Mouse (Mus musculus) liver, embryonic 13.5 days (tissue): Measurements from ENCODE around the gene Magi1. TPM values are rescaled to one million over a fixed set of nuclear protein-coding genes. Genes with fewer than 3 reads are reported as not detected.

Experiments
- ATAC-seq: fragments of 200-750 bp; cut with Nextera tagmentation; 2 replicates; pipeline ENCODE4 v1.8.0; 2017; ENCODE audit warnings: low read depth, mild to moderate bottlenecking, moderate number of reproducible peaks, moderate library complexity
- DNase-seq: peaks from one replicate; pipeline ENCODE4 v3.0.0; 2022
- H3K27ac ChIP-seq: fragments of 300-500 bp; sonication (generic); 2 replicates; pipeline ENCODE4 v1.5.1; 2015; ENCODE audit warnings: moderate library complexity, mild to moderate bottlenecking, inconsistent platforms
- H3K27me3 ChIP-seq: fragments of 300-500 bp; sonication (generic); 2 replicates; pipeline ENCODE4 v1.6.1; 2015; ENCODE audit warnings: mild to moderate bottlenecking, inconsistent platforms
- H3K36me3 ChIP-seq: fragments of 300-500 bp; sonication (generic); 2 replicates; pipeline ENCODE4 v1.6.1; 2015; ENCODE audit warnings: mild to moderate bottlenecking, inconsistent platforms
- H3K4me1 ChIP-seq: fragments of 300-500 bp; sonication (generic); replicated peaks from 2 replicates; pipeline ENCODE4 v1.6.1; 2015; ENCODE audit warnings: inconsistent platforms
- H3K4me2 ChIP-seq: fragments of 300-500 bp; sonication (generic); 2 replicates; pipeline ENCODE4 v1.6.1; 2015; ENCODE audit warnings: inconsistent platforms, mild to moderate bottlenecking, moderate library complexity
- H3K4me3 ChIP-seq: fragments of 300-500 bp; sonication (generic); replicated peaks from 2 replicates; pipeline ENCODE4 v1.5.1; 2015; ENCODE audit warnings: mild to moderate bottlenecking, inconsistent platforms
- H3K9ac ChIP-seq: fragments of 300-500 bp; sonication (generic); 2 replicates; pipeline ENCODE4 v1.6.1; 2015; ENCODE audit warnings: mild to moderate bottlenecking, inconsistent platforms
- H3K9me3 ChIP-seq: fragments of 300-500 bp; sonication (generic); replicated peaks from 2 replicates; pipeline ENCODE4 v1.6.1; 2016; ENCODE audit warnings: inconsistent platforms
- WGBS: fragments of 180-500 bp; shearing (Covaris S2); methylation state at CpG from one replicate; pipeline ENCODE4 v1.1.7; 2015; ENCODE audit not compliant: insufficient replicate concordance; 5-methylcytosine and 5-hydroxymethylcytosine counted together
- polyA plus RNA-seq: library from polyadenylated mRNA; unstranded; fragments of >200 nt; fragmentation: Nextera tagmentation; extraction: Ambion mirVana; gene quantifications from 2 replicates; pipeline ENCODE4 v1.2.1, GENCODE M21; 2015

Magi1 gene
- polyA plus RNA-seq, 1 experiment from 2014 or later: 1.2 TPM

- Histone ChIP-seq H3K4me3 (no peak overlapping the region), H3K4me2 (no peak overlapping the region), H3K27ac (no peak overlapping the region), H3K27me3 (0 out of 2 replicates have a peak, but pooled peaks cover 3% of the 10 kb centered on the region), H3K9ac (no peak overlapping the region), H3K4me1 (peaks cover 11% of the 10 kb centered on the region), H3K9me3 (no peaks in the 10 kb centered on the region), H3K36me3 (no peaks in the 10 kb centered on the region)
- DNase-seq (no peak), ATAC-seq (no peak)
- WGBS: 48% methylated on average over 3 of the region's 3 CpGs
These were observed 106.2 kb downstream of the Magi1 start for GRCm38 (mm10) chr6:94177559-94177958.

- ATAC-seq (no peak), DNase-seq (no peak)
- H3K4me2 ChIP-seq: no peak overlapping the region
- H3K27ac ChIP-seq: no peak overlapping the region
- H3K27me3 ChIP-seq: 0 out of 2 replicates have a peak, but pooled peaks cover 3% of the 10 kb centered on the region
- no peak overlapping the region for H3K9ac ChIP-seq
- H3K36me3 ChIP-seq: no peaks in the 10 kb centered on the region
- no peaks in the 10 kb centered on the region for H3K9me3 ChIP-seq
- WGBS: 29% methylated on average over 4 of the region's 4 CpGs
- H3K4me3 ChIP-seq: no peak overlapping the region
- peaks cover 3% of the 10 kb centered on the region; the same call in 1 of the 2 replicates for H3K4me1 ChIP-seq
These were observed 107.0 kb downstream of the Magi1 start for GRCm38 (mm10) chr6:94176705-94177104.

- no peak overlapping the region for H3K9ac ChIP-seq
- 0 out of 2 replicates have a peak, but pooled peaks cover 3% of the 10 kb centered on the region for H3K27me3 ChIP-seq
- no peak for DNase-seq
- no peak overlapping the region for H3K4me2 ChIP-seq
- no peak for ATAC-seq
- H3K27ac ChIP-seq: no peak overlapping the region
- H3K36me3 ChIP-seq: no peaks in the 10 kb centered on the region
- peaks cover 3% of the 10 kb centered on the region for H3K4me1 ChIP-seq
- WGBS: 30% methylated on average over 8 of the region's 8 CpGs
- no peaks in the 10 kb centered on the region for H3K9me3 ChIP-seq
- no peak overlapping the region for H3K4me3 ChIP-seq
These were observed 112.5 kb downstream of the Magi1 start for GRCm38 (mm10) chr6:94171250-94171649.

DNA sequence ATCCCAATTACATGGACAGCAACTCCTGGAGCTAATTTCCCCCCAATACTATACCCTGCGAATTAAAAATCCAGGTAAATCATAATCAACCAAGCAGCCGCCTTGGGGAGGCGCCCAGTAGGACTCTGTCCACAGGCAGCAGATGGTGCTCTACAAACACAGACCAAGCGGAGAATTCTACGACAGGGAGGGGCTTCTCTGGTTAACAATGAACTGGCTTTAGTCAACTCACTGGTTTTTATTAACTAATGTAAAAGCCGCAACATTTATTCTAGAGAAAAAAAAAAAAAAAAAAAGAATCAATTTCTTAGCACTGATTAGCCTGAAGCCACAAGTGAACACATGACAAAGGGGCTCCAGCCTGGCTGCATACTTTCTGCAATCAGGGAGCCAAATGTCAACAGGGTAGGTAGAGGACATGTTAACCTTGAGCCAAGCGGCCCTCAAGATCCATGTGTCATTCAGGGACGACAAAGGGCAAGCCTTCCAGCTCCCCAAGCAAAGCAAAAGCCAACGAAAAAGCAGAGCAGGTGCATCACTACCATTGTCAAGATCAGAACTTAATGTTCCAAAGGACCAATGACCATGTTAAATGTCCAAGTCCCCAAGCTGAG lies 114.0 kb downstream of the Magi1 start:
- no peaks in the 10 kb centered on the region for H3K36me3 ChIP-seq
- ATAC-seq (no peak), DNase-seq (no peak)
- no peak overlapping the region for H3K4me2 ChIP-seq
- H3K4me1 ChIP-seq: peaks cover 10% of the 10 kb centered on the region
- no peaks in the 10 kb centered on the region for H3K9me3 ChIP-seq
- 0 out of 2 replicates have a peak, but pooled peaks cover 3% of the 10 kb centered on the region for H3K27me3 ChIP-seq
- H3K27ac ChIP-seq: no peak overlapping the region
- no peak overlapping the region for H3K9ac ChIP-seq
- 62% methylated on average over 9 of the region's 9 CpGs for WGBS
- no peak overlapping the region for H3K4me3 ChIP-seq

GRCm38 (mm10) chr6:94165951-94166350 lies 117.8 kb downstream of the Magi1 start:
- Histone ChIP-seq H3K27ac (no peak overlapping the region), H3K4me1 (peaks cover 21% of the 10 kb centered on the region), H3K4me3 (no peak overlapping the region), H3K4me2 (no peak overlapping the region), H3K36me3 (no peaks in the 10 kb centered on the region), H3K9ac (no peak overlapping the region), H3K9me3 (no peaks in the 10 kb centered on the region), H3K27me3 (no peaks in the 10 kb centered on the region)
- DNase-seq (no peak), ATAC-seq (no peak)
- WGBS: 66% methylated on average over 1 of the region's 1 CpGs

GRCm38 (mm10) chr6:94164753-94165536 lies 118.8 kb downstream of the Magi1 start:
- H3K9ac ChIP-seq: no peak overlapping the region
- no peak overlapping the region for H3K4me2 ChIP-seq
- H3K9me3 ChIP-seq: no peaks in the 10 kb centered on the region
- H3K27me3 ChIP-seq: no peaks in the 10 kb centered on the region
- peaks cover 21% of the 10 kb centered on the region for H3K4me1 ChIP-seq
- ATAC-seq (no peak), DNase-seq (no peak)
- no peak overlapping the region for H3K4me3 ChIP-seq
- no peaks in the 10 kb centered on the region for H3K36me3 ChIP-seq
- no peak overlapping the region for H3K27ac ChIP-seq
- 56% methylated on average over 9 of the region's 9 CpGs for WGBS

GRCm38 (mm10) chr6:94163325-94163995 lies 120.3 kb downstream of the Magi1 start:
- Histone ChIP-seq H3K27ac (no peak overlapping the region), H3K4me1 (peaks cover 28% of the 10 kb centered on the region), H3K4me2 (peak overlapping the region; percentile 26), H3K4me3 (no peak overlapping the region), H3K9me3 (no peaks in the 10 kb centered on the region), H3K9ac (no peak overlapping the region), H3K27me3 (no peaks in the 10 kb centered on the region), H3K36me3 (no peaks in the 10 kb centered on the region)
- ATAC-seq: no peak
- no peak for DNase-seq
- WGBS: 35% methylated on average over 9 of the region's 9 CpGs

DNA sequence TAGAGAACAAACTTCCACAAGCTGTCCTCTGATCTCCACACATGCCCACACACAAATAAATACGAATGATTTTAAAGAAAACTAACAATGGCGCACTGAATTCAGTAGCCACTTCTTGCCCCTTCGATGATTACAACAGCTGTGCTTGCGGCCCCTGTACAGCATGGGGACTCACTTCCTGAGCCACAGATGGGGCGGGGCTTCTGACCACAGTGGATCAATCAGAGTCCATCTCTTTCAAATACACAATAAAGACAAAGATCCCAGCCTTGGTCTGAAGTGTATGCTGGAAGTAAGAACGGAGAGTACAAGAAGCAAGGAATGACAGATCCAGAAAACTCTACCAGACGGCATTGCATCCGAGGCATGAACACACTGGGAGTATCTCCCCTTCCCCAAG lies 120.8 kb downstream of the Magi1 start:
- Histone ChIP-seq H3K4me3 (no peak overlapping the region), H3K4me2 (peak overlapping the region; percentile 26), H3K36me3 (no peaks in the 10 kb centered on the region), H3K27me3 (no peaks in the 10 kb centered on the region), H3K4me1 (peaks cover 28% of the 10 kb centered on the region), H3K27ac (no peak overlapping the region), H3K9me3 (no peaks in the 10 kb centered on the region), H3K9ac (no peak overlapping the region)
- WGBS: 34% methylated on average over 8 of the region's 8 CpGs
- ATAC-seq: no peak
- no peak for DNase-seq

DNA sequence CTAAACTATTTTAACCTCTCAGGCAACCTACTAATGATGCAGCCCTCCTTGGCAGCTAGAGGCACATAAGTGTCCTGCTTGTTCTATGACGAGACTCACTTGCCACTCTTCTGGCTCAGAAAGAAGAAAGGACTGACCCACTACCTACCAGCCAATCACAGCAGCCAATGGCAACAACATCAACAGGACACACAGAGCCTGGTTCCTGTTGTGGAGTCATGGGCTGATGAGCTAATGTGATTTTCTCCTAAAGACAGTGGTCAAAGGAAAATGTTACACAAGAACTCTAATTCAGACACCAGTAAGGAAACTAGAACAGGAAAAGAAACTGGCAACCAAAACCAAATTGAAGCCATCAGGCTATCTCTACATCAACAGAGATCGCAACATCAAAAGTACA lies 124.5 kb downstream of the Magi1 start:
- no peaks in the 10 kb centered on the region for H3K9me3 ChIP-seq
- DNase-seq (no peak), ATAC-seq (no peak)
- H3K36me3 ChIP-seq: no peaks in the 10 kb centered on the region
- H3K27ac ChIP-seq: no peak overlapping the region
- no peak overlapping the region for H3K9ac ChIP-seq
- H3K4me3 ChIP-seq: no peak overlapping the region
- 21% methylated on average over 2 of the region's 2 CpGs for WGBS
- H3K4me1 ChIP-seq: peaks cover 19% of the 10 kb centered on the region
- no peak overlapping the region for H3K4me2 ChIP-seq
- no peaks in the 10 kb centered on the region for H3K27me3 ChIP-seq

- ATAC-seq: no peak
- no peak for DNase-seq
These were observed 125.4 kb downstream of the Magi1 start for GRCm38 (mm10) chr6:94158119-94158848.

GRCm38 (mm10) chr6:94155996-94156395 lies 127.7 kb downstream of the Magi1 start:
- 58% methylated on average over 4 of the region's 4 CpGs for WGBS
- Histone ChIP-seq H3K4me1 (peaks cover 11% of the 10 kb centered on the region), H3K36me3 (no peaks in the 10 kb centered on the region), H3K4me2 (no peak overlapping the region), H3K27ac (no peak overlapping the region), H3K9me3 (no peaks in the 10 kb centered on the region), H3K9ac (no peak overlapping the region), H3K27me3 (no peaks in the 10 kb centered on the region), H3K4me3 (no peak overlapping the region)
- DNase-seq: no peak
- no peak for ATAC-seq

More at GRCm38 (mm10) chr6:94158119-94158848, 125.4 kb downstream of the Magi1 start:
- Histone ChIP-seq H3K9me3 (no peaks in the 10 kb centered on the region), H3K4me2 (no peak overlapping the region), H3K27me3 (no peaks in the 10 kb centered on the region), H3K4me3 (no peak overlapping the region), H3K4me1 (peaks cover 19% of the 10 kb centered on the region), H3K36me3 (no peaks in the 10 kb centered on the region), H3K9ac (no peak overlapping the region), H3K27ac (no peak overlapping the region)
- 69% methylated on average over 3 of the region's 3 CpGs for WGBS
